Mouse (Mus musculus): ENCODE data around the gene Amz2.

- peak; percentile 79 for TF ChIP-seq CTCF (conservative IDR thresholded peaks at IDR 0.05; ENCODE audit: low read length)
- no peak for TF ChIP-seq POU5F1 (IDR thresholded peaks at IDR 0.05; ENCODE audit: borderline replicate concordance, low read length)
These were observed 15.4 kb downstream of the Amz2 start for GRCm38 (mm10) chr11:109441119-109441518.

Data from E14TG2a.4 (cell line).